Mouse (Mus musculus): ENCODE data around the gene Cd160. TPM values are rescaled to one million over a fixed set of nuclear protein-coding genes. Genes with fewer than 3 reads are reported as not detected.

The Cd160 gene
- total and polyA plus RNA-seq, 3 experiments: not detected

GRCm38 (mm10) chr3:96811232-96811631 is 17.9 kb downstream of the Cd160 start:
- H3K27ac ChIP-seq (ENCODE audit: insufficient read depth, low read depth): no peak overlapping the region
- H3K9ac ChIP-seq (ENCODE audit: insufficient read depth, low read depth): no peak overlapping the region
- TF ChIP-seq TBP (conservative IDR thresholded peaks at IDR 0.05; ENCODE audit: low read depth, low read length) (no peak), EP300 (IDR thresholded peaks at IDR 0.05; ENCODE audit: low read length) (no peak), CHD1 (IDR thresholded peaks at IDR 0.05; ENCODE audit: low read depth, low read length) (no peak), TCF12 (IDR thresholded peaks at IDR 0.05; ENCODE audit: low read depth, low read length) (no peak), HCFC1 (IDR thresholded peaks at IDR 0.05; ENCODE audit: low read depth, low read length) (no peak), SMC3 (IDR thresholded peaks at IDR 0.05; ENCODE audit: low read depth, low read length) (no peak), BHLHE40 (IDR thresholded peaks at IDR 0.05; ENCODE audit: low read depth, low read length) (no peak), NRF1 (IDR thresholded peaks at IDR 0.05; ENCODE audit: low read depth, low read length) (no peak), ZNF384 (IDR thresholded peaks at IDR 0.05; ENCODE audit: low read depth, low read length) (no peak), MAZ (IDR thresholded peaks at IDR 0.05; ENCODE audit: low read depth, low read length) (no peak), ELF1 (IDR thresholded peaks at IDR 0.05; ENCODE audit: low read depth, low read length) (no peak), CHD2 (IDR thresholded peaks at IDR 0.05; ENCODE audit: low read length) (no peak), ZC3H11A (IDR thresholded peaks at IDR 0.05; ENCODE audit: low read depth, low read length) (no peak), ZMIZ1 (IDR thresholded peaks at IDR 0.05; ENCODE audit: low read depth, low read length) (no peak), GABPA (IDR thresholded peaks at IDR 0.05; ENCODE audit: insufficient replicate concordance, low read depth, low read length) (no peak), MEF2A (IDR thresholded peaks at IDR 0.05; ENCODE audit: borderline replicate concordance, low read depth, low read length) (no peak), JUN (IDR thresholded peaks at IDR 0.05; ENCODE audit: insufficient read depth, low read depth, low read length) (no peak), MAX (IDR thresholded peaks at IDR 0.05; ENCODE audit: low read length) (no peak)
- no peaks in the 10 kb centered on the region for H3K9me3 ChIP-seq (replicated peaks; ENCODE audit: low read length)
- no peaks in the 10 kb centered on the region for H3K4me1 ChIP-seq (ENCODE audit: control insufficient read depth in 1 of 2, insufficient read depth in 2 of 2)
- H3K4me3 ChIP-seq (replicated peaks in 1 of 3; ENCODE audit: low read depth in 2 of 3, low read length in 2 of 3, poor library complexity in 1 of 3): no peak overlapping the region
- in situ Hi-C loops (cut with MboI; ENCODE audit: low pct_ligation_motif_present, low pct_unique_long_range_greater_than_20kb, low sequenced_read_pairs): loop anchor here (25.0 kb wide), 1 partner anchor 276 kb away; no protein-coding TSS in a partner anchor
- no peak overlapping the region for H3K4me2 ChIP-seq (ENCODE audit: insufficient read depth, low read depth, poor library complexity, severe bottlenecking)
- no peaks in the 10 kb centered on the region for H3K27me3 ChIP-seq (replicated peaks)
- no peaks in the 10 kb centered on the region for H3K36me3 ChIP-seq (replicated peaks in 1 of 2; ENCODE audit: control insufficient read depth in 1 of 2, insufficient read depth in 1 of 2, low read length in 1 of 2)
- dilution Hi-C loops (cut with MboI; ENCODE audit: extremely low pct_ligation_motif_present, extremely low pct_unique_long_range_greater_than_20kb, low sequenced_read_pairs): no loop called here
- no peaks in the 10 kb centered on the region for H3K79me2 ChIP-seq (replicated peaks; ENCODE audit: control insufficient read depth, extremely low read depth, insufficient read depth, poor library complexity, severe bottlenecking)
- DNase-seq (ENCODE audit: extremely low read depth): no peak

GRCm38 (mm10) chr3:96808651-96809050 is 20.5 kb downstream of the Cd160 start:
- no peak for DNase-seq (ENCODE audit: extremely low read depth)

More at GRCm38 (mm10) chr3:96808651-96809050, 20.5 kb downstream of the Cd160 start:
- H3K9ac ChIP-seq (ENCODE audit: insufficient read depth, low read depth): no peak overlapping the region
- H3K9me3 ChIP-seq (replicated peaks; ENCODE audit: low read length): no peaks in the 10 kb centered on the region
- in situ Hi-C loops (cut with MboI; ENCODE audit: low pct_ligation_motif_present, low pct_unique_long_range_greater_than_20kb, low sequenced_read_pairs) (loop anchor here (25.0 kb wide), 1 partner anchor 279 kb away; no protein-coding TSS in a partner anchor), dilution Hi-C loops (cut with MboI; ENCODE audit: extremely low pct_ligation_motif_present, extremely low pct_unique_long_range_greater_than_20kb, low sequenced_read_pairs) (no loop called here)
- no peaks in the 10 kb centered on the region for H3K27me3 ChIP-seq (replicated peaks)
- no peak overlapping the region for H3K4me2 ChIP-seq (ENCODE audit: insufficient read depth, low read depth, poor library complexity, severe bottlenecking)
- no peaks in the 10 kb centered on the region for H3K4me1 ChIP-seq (ENCODE audit: control insufficient read depth in 1 of 2, insufficient read depth in 2 of 2)
- TF ChIP-seq CTCF (conservative IDR thresholded peaks at IDR 0.05 in 1 of 2, IDR thresholded peaks at IDR 0.05 in 1 of 2; ENCODE audit: low read depth in 2 of 2, low read length in 2 of 2) (no peak), MAZ (IDR thresholded peaks at IDR 0.05; ENCODE audit: low read depth, low read length) (no peak), IRF4 (IDR thresholded peaks at IDR 0.05; ENCODE audit: low read depth, low read length) (no peak), BHLHE40 (IDR thresholded peaks at IDR 0.05; ENCODE audit: low read depth, low read length) (no peak), CHD1 (IDR thresholded peaks at IDR 0.05; ENCODE audit: low read depth, low read length) (no peak), KAT2A (IDR thresholded peaks at IDR 0.05; ENCODE audit: insufficient replicate concordance, low read length) (no peak), EP300 (IDR thresholded peaks at IDR 0.05; ENCODE audit: low read length) (no peak), SMC3 (IDR thresholded peaks at IDR 0.05; ENCODE audit: low read depth, low read length) (no peak), ZNF384 (IDR thresholded peaks at IDR 0.05; ENCODE audit: low read depth, low read length) (no peak), HCFC1 (IDR thresholded peaks at IDR 0.05; ENCODE audit: low read depth, low read length) (no peak), JUND (conservative IDR thresholded peaks at IDR 0.05; ENCODE audit: low read depth, low read length) (no peak), RCOR1 (conservative IDR thresholded peaks at IDR 0.05; ENCODE audit: low read depth, low read length) (no peak), NELFE (IDR thresholded peaks at IDR 0.05; ENCODE audit: low read depth, low read length) (no peak), MXI1 (IDR thresholded peaks at IDR 0.05; ENCODE audit: low read depth, low read length) (no peak), RAD21 (IDR thresholded peaks at IDR 0.05; ENCODE audit: low read depth, low read length) (no peak), PAX5 (IDR thresholded peaks at IDR 0.05; ENCODE audit: low read length) (no peak), TCF12 (IDR thresholded peaks at IDR 0.05; ENCODE audit: low read depth, low read length) (no peak), USF1 (IDR thresholded peaks at IDR 0.05; ENCODE audit: low read depth, low read length) (no peak)
- peaks cover 0 to 4% of the 10 kb centered on the region in 2 experiments for H3K36me3 ChIP-seq (replicated peaks in 1 of 2; ENCODE audit: control insufficient read depth in 1 of 2, insufficient read depth in 1 of 2, low read length in 1 of 2)
- H3K79me2 ChIP-seq (replicated peaks; ENCODE audit: control insufficient read depth, extremely low read depth, insufficient read depth, poor library complexity, severe bottlenecking): no peaks in the 10 kb centered on the region
- H3K27ac ChIP-seq (ENCODE audit: insufficient read depth, low read depth): no peak overlapping the region
- no peak overlapping the region for H3K4me3 ChIP-seq (replicated peaks in 1 of 3; ENCODE audit: low read depth in 2 of 3, low read length in 2 of 3, poor library complexity in 1 of 3)

All from CH12.LX (cell line).